Mouse (Mus musculus) bone marrow macrophage, adult 2 months (primary cell): ENCODE data around the gene Tnp2.

Experiments
- CTCF ChIP-seq: IDR thresholded peaks from 2 replicates; pipeline ENCODE4 v1.5.1; 2012; ENCODE audit warnings: low read depth, mild to moderate bottlenecking, low read length, moderate library complexity
- POLR2A ChIP-seq: IDR thresholded peaks from 2 replicates; pipeline ENCODE4 v1.6.1; 2012; ENCODE audit warnings: mild to moderate bottlenecking, low read depth, low read length, borderline replicate concordance

GRCm38 (mm10) chr16:10741082-10741481, 47.4 kb downstream of the Tnp2 start:
- no peak for TF ChIP-seq CTCF
- TF ChIP-seq POLR2A: no peak
